Mouse (Mus musculus) myocyte (in vitro differentiated cells): Measurements from ENCODE around the gene Plekho1.

Experiments used
- E2F4 ChIP-seq: IDR thresholded peaks from one replicate; pipeline ENCODE4 v1.6.1; 2011; ENCODE audit warnings: mild to moderate bottlenecking, control low read depth, moderate library complexity; ENCODE audit not compliant: insufficient read depth
- MAX ChIP-seq: IDR thresholded peaks from one replicate; pipeline ENCODE4 v1.6.1; 2011; ENCODE audit warnings: low read depth, mild to moderate bottlenecking, control low read depth
- POLR2A ChIP-seq: IDR thresholded peaks from one replicate; pipeline ENCODE4 v1.6.1; 2011; ENCODE audit warnings: low read depth, mild to moderate bottlenecking, control low read depth, moderate library complexity; ENCODE audit not compliant: insufficient read length
- POLR2AphosphoS2 ChIP-seq: IDR thresholded peaks from one replicate; pipeline ENCODE4 v1.6.1; 2011; ENCODE audit warnings: low read depth, control low read depth; ENCODE audit not compliant: insufficient read length
- SRF ChIP-seq: IDR thresholded peaks from one replicate; pipeline ENCODE4 v1.6.1; 2011; ENCODE audit warnings: low read depth; ENCODE audit not compliant: control insufficient read depth, insufficient read length
- TCF12 ChIP-seq: IDR thresholded peaks from one replicate; pipeline ENCODE4 v1.6.1; 2011; ENCODE audit warnings: mild to moderate bottlenecking, control low read depth; ENCODE audit not compliant: poor library complexity, insufficient read depth, severe bottlenecking
- USF1 ChIP-seq: IDR thresholded peaks from one replicate; pipeline ENCODE4 v1.6.1; 2011; ENCODE audit warnings: low read depth, mild to moderate bottlenecking, control low read depth, moderate library complexity

- TF ChIP-seq TCF12 (no peak), POLR2A (no peak), SRF (no peak), USF1 (no peak), E2F4 (no peak), MAX (no peak), POLR2AphosphoS2 (no peak)
Measured at GRCm38 (mm10) chr3:96015681-96016080, 19.9 kb upstream of the Plekho1 start.
